10 mouse cellular contexts compared by ENCODE assay signal in genomic region chr11:88851049-88851825, GRCm38 (mm10). TPM values are rescaled to one million over a fixed set of nuclear protein-coding genes. Genes with fewer than 3 reads are reported as not detected.
DNase-seq lines count a peak whose midpoint lies in the region; ATAC-seq and TF ChIP-seq lines count a peak whose summit lies in the region.
"Had no signal": no experiment of that assay in that cellular context is flagged by ENCODE, and none has a peak within 500 bp of the region (broad histone marks: within the 10 kb centered on the region; RNA-seq: fewer than 3 reads in every experiment).

No protein-coding gene starts in this region.

- no peak for TF ChIP-seq CTCF in lung, postnatal 0 days (IDR thresholded peaks at IDR 0.05)

- H3K4me3 ChIP-seq in lung, postnatal 0 days (ENCODE audit: low read depth, low read length) = no peak overlapping the region
- no peak overlapping the region for H3K4me3 ChIP-seq in heart, embryonic 13.5 days
- H3K4me3 ChIP-seq in hindbrain, embryonic 13.5 days = no peak overlapping the region
- H3K4me3 ChIP-seq: limb, embryonic 15.5 days had no signal

- WGBS in lung, postnatal 0 days = 85% methylated on average over 15 of the region's 15 CpGs
- WGBS in heart, embryonic 13.5 days = 70% methylated on average over 15 of the region's 15 CpGs
- WGBS in hindbrain, embryonic 13.5 days = 89% methylated on average over 15 of the region's 15 CpGs

- DNase-seq in lung, postnatal 0 days (ENCODE audit: low spot score) = peak; percentile 42
- no peak for DNase-seq in lung, adult 18-20 months
- peak; percentile 61 to 65 for DNase-seq in cerebellum, adult 18-20 months
- DNase-seq in kidney, postnatal 36 days = peak; percentile 79 to 89
- no peak for DNase-seq in retina, postnatal 1 day

- H3K4me1 ChIP-seq in lung, postnatal 0 days (ENCODE audit: insufficient read depth, low read depth, low read length) = peaks cover 12% of the 10 kb centered on the region; the same call in 1 of the 2 replicates
- peaks cover 59% of the 10 kb centered on the region for H3K4me1 ChIP-seq in heart, embryonic 13.5 days
- H3K4me1 ChIP-seq in hindbrain, embryonic 13.5 days (replicated peaks) = peaks cover 32% of the 10 kb centered on the region

- H3K36me3 ChIP-seq in lung, postnatal 0 days (ENCODE audit: insufficient read depth, low read length) = no peaks in the 10 kb centered on the region
- peaks cover 3% of the 10 kb centered on the region; the same call in 1 of the 2 replicates for H3K36me3 ChIP-seq in heart, embryonic 13.5 days
- H3K36me3 ChIP-seq in hindbrain, embryonic 13.5 days = no peaks in the 10 kb centered on the region; the same call in 1 of the 2 replicates
- H3K36me3 ChIP-seq: limb, embryonic 15.5 days had no signal

- H3K9me3 ChIP-seq in lung, postnatal 0 days (ENCODE audit: low read length) = no peaks in the 10 kb centered on the region
- no peaks in the 10 kb centered on the region for H3K9me3 ChIP-seq in heart, embryonic 13.5 days
- no peaks in the 10 kb centered on the region for H3K9me3 ChIP-seq in hindbrain, embryonic 13.5 days
- H3K9me3 ChIP-seq: limb, embryonic 15.5 days had no signal

- H3K9ac ChIP-seq in lung, postnatal 0 days (replicated peaks; ENCODE audit: low read depth) = no peak overlapping the region
- 0 out of 2 replicates have a peak overlapping the region, but pooled peaks have one; percentile 12 for H3K9ac ChIP-seq in heart, embryonic 13.5 days
- no peak overlapping the region for H3K9ac ChIP-seq in hindbrain, embryonic 13.5 days
- H3K9ac ChIP-seq: limb, embryonic 15.5 days had no signal

- H3K27ac ChIP-seq in lung, postnatal 0 days (ENCODE audit: low read length) = no peak overlapping the region
- H3K27ac ChIP-seq in heart, embryonic 13.5 days (replicated peaks) = peak overlapping the region; percentile 97
- no peak overlapping the region for H3K27ac ChIP-seq in hindbrain, embryonic 13.5 days
- H3K27ac ChIP-seq: limb, embryonic 15.5 days; macrophage had no signal

- no peak for TF ChIP-seq EP300 in lung, postnatal 0 days (IDR thresholded peaks at IDR 0.05)

- ATAC-seq in lung, postnatal 0 days = no peak
- ATAC-seq in heart, embryonic 13.5 days (ENCODE audit: extremely low read depth, insufficient number of reproducible peaks, low FRiP score, low TSS enrichment) = no peak
- ATAC-seq in activated CD4-positive, CD25-positive, alpha-beta regulatory T cell, adult 4 months = no peak
- ATAC-seq in hindbrain, embryonic 13.5 days (ENCODE audit: low FRiP score) = no peak

- H3K27me3 ChIP-seq in lung, postnatal 0 days (replicated peaks; ENCODE audit: insufficient read depth, low read length) = no peaks in the 10 kb centered on the region
- H3K27me3 ChIP-seq in heart, embryonic 13.5 days (replicated peaks) = no peaks in the 10 kb centered on the region
- no peaks in the 10 kb centered on the region for H3K27me3 ChIP-seq in hindbrain, embryonic 13.5 days
- H3K27me3 ChIP-seq: limb, embryonic 15.5 days had no signal

- H3K4me2 ChIP-seq in lung, postnatal 0 days (replicated peaks; ENCODE audit: low read depth, low read length) = no peak overlapping the region
- no peak overlapping the region for H3K4me2 ChIP-seq in heart, embryonic 13.5 days
- no peak overlapping the region for H3K4me2 ChIP-seq in hindbrain, embryonic 13.5 days
- H3K4me2 ChIP-seq: limb, embryonic 15.5 days had no signal

RNA-seq across cellular contexts. Expression of gene Akap1, which starts 13.1 kb away (rescaled TPM):
- 12.6 and 13.5 TPM in 2 replicates for polyA plus RNA-seq in lung, postnatal 0 days (2015; fragmentation: Nextera tagmentation; extraction: Ambion mirVana)
- polyA plus RNA-seq in heart, embryonic 13.5 days (2015; fragmentation: Nextera tagmentation; extraction: Ambion mirVana) = 31.4 and 33.7 TPM in 2 replicates
- polyA plus RNA-seq in activated CD4-positive, CD25-positive, alpha-beta regulatory T cell, adult 4 months (2017; shearing (Covaris generic)) = 1 to 10 TPM; 1.5 to 2.0 TPM
- 26.9 and 28.6 TPM in 2 replicates for polyA plus RNA-seq in hindbrain, embryonic 13.5 days (2015; fragmentation: Nextera tagmentation; extraction: Ambion mirVana)

Comparison
In these comparisons a context has a peak if more than half of its experiments do, and no peak if none do; other contexts are left out.
1. DNase-seq: peak in lung, postnatal 0 days (single experiment), cerebellum, adult 18-20 months (2 of 2) and kidney, postnatal 36 days (2 of 2); none in lung, adult 18-20 months (0 of 2) and retina, postnatal 1 day (single experiment).